Mouse (Mus musculus): ENCODE measurements around the gene Cyp3a41b.
"Not testable (repeated sequence)": the region's sequence is repeated elsewhere in the genome, so short reads cannot be mapped to it uniquely, and the experiment has no call there.

The Cyp3a41b gene

GRCm38 (mm10) chr5:145584630-145585029 lies at the start of gene Cyp3a41b:
Cyp3a41b (minus strand) TSS chr5:145584730.
- not testable (repeated sequence) for DNase-seq (ENCODE audit: low read depth)

GRCm38 (mm10) chr5:145632286-145632685 lies 47.8 kb upstream of the Cyp3a41b start:
- not testable (repeated sequence) for DNase-seq (ENCODE audit: low read depth)

GRCm38 (mm10) chr5:145604891-145605290 lies 20.4 kb upstream of the Cyp3a41b start:
- DNase-seq (ENCODE audit: low read depth) = not testable (repeated sequence)

GRCm38 (mm10) chr5:145597851-145598250 lies 13.3 kb upstream of the Cyp3a41b start:
- not testable (repeated sequence) for DNase-seq (ENCODE audit: low read depth)

- DNase-seq (ENCODE audit: low read depth) = not testable (repeated sequence)
These were observed 7.2 kb downstream of the Cyp3a41b start for GRCm38 (mm10) chr5:145577321-145577720.

GRCm38 (mm10) chr5:145575660-145576059 lies 8.9 kb downstream of the Cyp3a41b start:
- not testable (repeated sequence) for DNase-seq (ENCODE audit: low read depth)

- DNase-seq (ENCODE audit: low read depth) = not testable (repeated sequence)
These were observed 12.6 kb downstream of the Cyp3a41b start for GRCm38 (mm10) chr5:145571922-145572321.

Measured in naive thymus-derived CD4-positive, alpha-beta T cell, adult 2 months (primary cell).